Mouse (Mus musculus) skeletal muscle tissue, adult 2 months (tissue): ENCODE data around the gene Ccdc73.
"Not testable (repeated sequence)": the region's sequence is repeated elsewhere in the genome, so short reads cannot be mapped to it uniquely, and the experiment has no call there.

Source experiments
- DNase-seq: peaks from one replicate; pipeline ENCODE4 v3.0.0-alpha.2; 2012; ENCODE audit warnings: low read depth, low spot score

The Ccdc73 gene

GRCm38 (mm10) chr2:104869101-104869500 lies 1.5 kb downstream of the Ccdc73 start:
- DNase-seq: no peak

- DNase-seq: no peak
Observed at GRCm38 (mm10) chr2:104878794-104879193, 11.2 kb downstream of the Ccdc73 start.

GRCm38 (mm10) chr2:104886109-104886508 lies 18.5 kb downstream of the Ccdc73 start:
- no peak for DNase-seq

GRCm38 (mm10) chr2:104887331-104887730 lies 19.7 kb downstream of the Ccdc73 start:
- not testable (repeated sequence) for DNase-seq

- peak; percentile 30 for DNase-seq
Observed at GRCm38 (mm10) chr2:104887882-104888566, 20.4 kb downstream of the Ccdc73 start.

- DNase-seq: no peak
Observed at GRCm38 (mm10) chr2:104899975-104900374, 32.4 kb downstream of the Ccdc73 start.

- DNase-seq: no peak
Observed at GRCm38 (mm10) chr2:104915709-104916108, 48.1 kb downstream of the Ccdc73 start.

GRCm38 (mm10) chr2:104964492-104964891 lies 96.9 kb downstream of the Ccdc73 start:
- DNase-seq: no peak

- no peak for DNase-seq
Observed at GRCm38 (mm10) chr2:104981712-104982111, 114.1 kb downstream of the Ccdc73 start.

- no peak for DNase-seq
Observed at GRCm38 (mm10) chr2:104985796-104986195, 118.2 kb downstream of the Ccdc73 start.

GRCm38 (mm10) chr2:104988974-104989373 lies 121.4 kb downstream of the Ccdc73 start:
- no peak for DNase-seq

GRCm38 (mm10) chr2:104994436-104994835 lies 126.8 kb downstream of the Ccdc73 start:
- DNase-seq: no peak

GRCm38 (mm10) chr2:104996201-104996600 lies 128.6 kb downstream of the Ccdc73 start:
- DNase-seq: no peak

GRCm38 (mm10) chr2:105007236-105007635 lies 139.6 kb downstream of the Ccdc73 start:
- DNase-seq: peak; percentile 10

- no peak for DNase-seq
Observed at GRCm38 (mm10) chr2:105016192-105016966, 148.8 kb downstream of the Ccdc73 start.

- peak; percentile 75 for DNase-seq
Observed at GRCm38 (mm10) chr2:105016967-105017287, 149.3 kb downstream of the Ccdc73 start, which contains the start of gene Eif3m. Gene Eif3m (minus strand): TSS chr2:105017080.

- no peak for DNase-seq
Observed at GRCm38 (mm10) chr2:105017802-105018201, 150.2 kb downstream of the Ccdc73 start.

- DNase-seq: no peak
Observed at GRCm38 (mm10) chr2:105019457-105019856, 151.9 kb downstream of the Ccdc73 start.

GRCm38 (mm10) chr2:105021256-105021655 lies 153.7 kb downstream of the Ccdc73 start:
- no peak for DNase-seq

GRCm38 (mm10) chr2:105021836-105022235 lies 154.2 kb downstream of the Ccdc73 start:
- no peak for DNase-seq

- DNase-seq: no peak
Observed at GRCm38 (mm10) chr2:105023031-105023615, 155.5 kb downstream of the Ccdc73 start.

- DNase-seq: no peak
Observed at GRCm38 (mm10) chr2:105023815-105024214, 156.2 kb downstream of the Ccdc73 start.

- not testable (repeated sequence) for DNase-seq
Observed at GRCm38 (mm10) chr2:105025610-105026009, 158.0 kb downstream of the Ccdc73 start.
